Mouse (Mus musculus) adrenal gland, postnatal 25 days (tissue): Measurements from ENCODE around the gene 1190005I06Rik. TPM values are rescaled to one million over a fixed set of nuclear protein-coding genes. Genes with fewer than 3 reads are reported as not detected.
A peak's percentile ranks its signal among the peaks of the same experiment; 100 is the strongest.

Experiments
- DNase-seq: peaks from one replicate; pipeline ENCODE4 v3.0.0; 2021; ENCODE audit warnings: mixed read lengths
- total RNA-seq: library from RNA; stranded (reverse); gene quantifications from 2 replicates; pipeline ENCODE4 v1.2.3, GENCODE M21; 2021

The 1190005I06Rik gene
- total RNA-seq, 1 experiment from 2014 or later = 12.3 TPM

GRCm38 (mm10) chr8:120577821-120578220 is 69.6 kb downstream of the 1190005I06Rik start:
- no peak for DNase-seq

- no peak for DNase-seq
These were observed 71.6 kb downstream of the 1190005I06Rik start for GRCm38 (mm10) chr8:120575801-120576200.

DNA sequence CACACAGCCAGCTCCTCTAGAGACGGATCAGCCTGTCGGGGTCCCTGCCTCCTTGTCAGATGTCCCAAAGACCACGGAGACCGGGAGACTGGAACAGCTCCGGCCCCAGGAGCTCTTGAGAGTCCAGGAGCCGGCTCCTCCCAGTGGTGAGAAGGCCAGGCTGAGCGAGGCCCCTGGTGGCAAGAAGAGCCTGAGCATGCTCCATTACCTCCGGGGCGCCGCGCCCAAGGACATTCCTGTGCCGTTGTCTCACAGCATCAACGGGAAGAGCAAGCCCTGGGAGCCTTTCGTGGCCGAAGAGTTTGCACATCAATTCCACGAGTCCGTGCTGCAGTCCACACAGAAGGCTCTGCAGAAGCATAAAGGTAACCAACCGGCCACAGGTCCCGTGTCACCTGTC is 72.5 kb downstream of the 1190005I06Rik start:
- DNase-seq = peak; percentile 62

DNA sequence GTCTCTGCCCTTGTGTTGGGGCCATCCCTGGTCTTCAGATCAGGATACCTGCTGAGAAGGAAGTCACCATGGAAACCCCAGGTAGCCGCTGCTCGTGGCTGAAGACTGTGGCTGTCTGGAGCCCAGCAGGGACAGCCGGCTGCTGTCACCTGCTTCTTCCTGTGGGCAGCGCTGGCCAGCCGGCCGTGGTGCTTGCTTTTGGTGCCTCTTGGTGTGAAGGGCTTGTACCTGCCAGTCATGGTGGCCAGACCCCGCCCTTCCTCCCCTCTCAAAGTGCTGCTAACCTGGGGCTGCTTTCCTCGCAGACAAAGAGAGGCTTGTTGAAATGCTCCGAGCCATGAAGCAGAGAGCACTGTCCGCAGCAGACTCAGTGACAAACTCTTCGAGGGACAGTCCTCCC is 73.6 kb downstream of the 1190005I06Rik start:
- DNase-seq = no peak

- no peak for DNase-seq
These were observed 74.9 kb downstream of the 1190005I06Rik start for GRCm38 (mm10) chr8:120572534-120572933.

- DNase-seq = no peak
These were observed 75.9 kb downstream of the 1190005I06Rik start for GRCm38 (mm10) chr8:120571561-120571960.

- peak; percentile 76 for DNase-seq
These were observed 77.3 kb downstream of the 1190005I06Rik start for GRCm38 (mm10) chr8:120569939-120570715.

- DNase-seq = no peak
These were observed 78.3 kb downstream of the 1190005I06Rik start for GRCm38 (mm10) chr8:120569123-120569522.

DNA sequence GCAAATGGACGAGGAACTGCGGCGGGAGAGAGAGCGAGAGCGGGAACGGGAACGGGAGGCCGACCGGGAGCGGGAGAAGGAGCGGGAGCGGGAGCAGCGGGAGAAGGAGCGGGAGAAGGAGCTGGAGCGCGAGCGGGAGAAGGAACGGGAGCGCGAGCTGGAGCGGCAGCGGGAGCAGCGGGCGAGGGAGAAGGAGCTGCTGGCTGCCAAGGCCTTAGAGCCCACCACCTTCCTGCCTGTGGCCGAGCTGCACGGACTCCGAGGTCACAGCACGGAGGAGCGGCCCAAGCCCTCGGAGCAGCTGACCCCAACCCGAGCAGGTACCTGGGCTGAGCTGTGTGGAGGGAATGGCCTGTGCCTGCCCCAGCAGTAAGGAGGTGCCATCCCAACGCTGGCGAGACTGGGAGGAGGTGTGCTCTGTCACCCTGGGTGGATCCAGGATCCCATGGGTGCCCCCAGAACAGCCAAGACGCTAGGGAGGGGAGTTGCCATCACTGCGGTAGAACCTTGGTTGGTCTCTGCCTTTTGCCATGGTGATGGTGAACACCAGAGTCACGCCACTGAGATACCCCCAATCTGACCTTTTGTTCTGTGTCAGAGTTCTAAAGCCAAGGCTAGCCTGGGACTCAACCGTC is 79.2 kb downstream of the 1190005I06Rik start:
- DNase-seq = no peak

DNA sequence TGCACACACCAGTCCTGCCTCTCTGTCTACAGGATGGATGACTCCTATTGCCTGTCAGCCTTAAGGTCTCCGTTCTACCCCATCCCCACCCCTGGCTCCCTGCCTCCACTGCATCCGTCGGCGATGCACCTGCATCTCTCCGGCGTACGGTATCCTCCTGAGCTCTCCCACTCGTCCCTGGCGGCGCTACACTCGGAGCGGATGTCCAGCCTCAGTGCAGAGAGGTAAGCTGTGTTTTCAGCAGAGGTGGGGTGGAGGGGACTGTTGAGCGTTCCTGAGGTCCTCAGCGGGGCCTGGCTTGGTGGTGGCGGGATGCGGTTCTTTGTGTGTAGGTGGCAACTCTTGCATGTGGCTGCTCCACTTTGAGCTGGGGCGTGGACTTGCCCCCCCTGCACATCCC is 79.7 kb downstream of the 1190005I06Rik start:
- DNase-seq = no peak

- DNase-seq = no peak
These were observed 80.8 kb downstream of the 1190005I06Rik start for GRCm38 (mm10) chr8:120566681-120567080.

- no peak for DNase-seq
These were observed 82.2 kb downstream of the 1190005I06Rik start for GRCm38 (mm10) chr8:120565151-120565711.

DNA sequence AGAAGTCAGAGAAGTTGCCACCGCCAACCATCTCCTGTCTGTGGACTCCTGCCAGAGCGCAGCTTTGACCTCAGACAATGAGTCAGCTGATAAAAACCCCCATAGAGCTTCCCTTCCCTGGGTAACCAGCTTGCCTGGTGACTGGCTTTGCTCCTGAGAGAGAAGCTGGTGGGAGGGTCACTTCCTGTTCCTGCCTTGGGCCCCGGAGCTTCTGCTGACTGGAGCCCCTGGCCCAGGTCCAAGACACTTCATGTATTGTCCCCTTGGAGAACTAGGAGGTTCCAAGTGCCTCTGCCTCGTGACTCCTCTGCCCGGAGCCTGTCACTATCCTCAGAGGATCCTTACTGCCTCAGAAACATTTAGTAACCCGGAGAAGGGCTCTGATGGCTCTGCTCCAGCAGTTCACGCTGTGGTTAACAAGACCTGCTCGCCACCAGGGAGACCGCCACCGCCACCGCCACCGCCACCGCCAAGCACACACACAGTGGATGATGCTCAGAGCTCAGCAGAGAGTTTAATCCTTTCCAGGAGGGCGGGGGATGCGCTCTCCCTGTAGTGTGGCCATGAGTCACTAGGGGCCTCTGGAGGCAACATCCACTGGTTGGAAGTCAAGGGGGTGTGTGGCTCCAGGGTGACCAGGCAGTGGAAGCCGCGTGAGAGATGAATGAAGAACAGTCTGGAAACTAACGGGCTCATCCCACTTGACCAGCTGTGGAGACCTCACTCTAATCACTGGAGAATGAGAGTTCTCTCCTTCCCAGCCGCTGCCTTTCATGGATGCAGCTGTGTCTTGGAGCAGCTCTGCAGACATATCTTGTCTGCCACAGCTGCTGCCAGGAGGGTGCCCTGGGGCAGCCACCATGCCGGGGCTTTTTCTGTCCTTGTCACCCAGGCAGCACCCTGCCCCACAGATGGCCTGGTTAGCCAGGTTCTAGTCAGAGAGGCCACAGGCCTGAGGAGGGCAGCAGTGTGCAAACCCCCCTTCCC is 83.3 kb downstream of the 1190005I06Rik start:
- DNase-seq = peak; percentile 89

DNA sequence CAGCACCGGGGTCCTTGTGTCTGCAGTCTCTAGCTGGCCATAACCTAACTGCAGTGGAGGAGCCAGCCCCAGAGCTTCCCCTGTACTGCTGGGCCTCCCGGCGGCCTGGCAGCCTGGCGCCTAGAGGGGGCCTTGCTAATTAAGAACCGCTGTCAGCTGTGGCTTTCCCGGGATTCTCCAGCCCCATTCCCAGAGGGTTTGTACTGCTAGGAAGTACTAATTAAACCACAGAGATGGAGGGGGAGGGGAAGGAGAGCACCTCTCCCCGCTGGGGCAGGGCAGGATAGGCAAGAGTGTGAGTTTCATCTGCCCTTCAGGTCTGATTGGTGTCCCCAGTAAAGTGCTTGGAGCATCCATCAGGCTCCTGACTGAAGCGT is 84.1 kb downstream of the 1190005I06Rik start:
- no peak for DNase-seq

GRCm38 (mm10) chr8:120562680-120563347 is 84.6 kb downstream of the 1190005I06Rik start:
- DNase-seq = no peak

- DNase-seq = no peak
These were observed 85.6 kb downstream of the 1190005I06Rik start for GRCm38 (mm10) chr8:120561539-120562435.

DNA sequence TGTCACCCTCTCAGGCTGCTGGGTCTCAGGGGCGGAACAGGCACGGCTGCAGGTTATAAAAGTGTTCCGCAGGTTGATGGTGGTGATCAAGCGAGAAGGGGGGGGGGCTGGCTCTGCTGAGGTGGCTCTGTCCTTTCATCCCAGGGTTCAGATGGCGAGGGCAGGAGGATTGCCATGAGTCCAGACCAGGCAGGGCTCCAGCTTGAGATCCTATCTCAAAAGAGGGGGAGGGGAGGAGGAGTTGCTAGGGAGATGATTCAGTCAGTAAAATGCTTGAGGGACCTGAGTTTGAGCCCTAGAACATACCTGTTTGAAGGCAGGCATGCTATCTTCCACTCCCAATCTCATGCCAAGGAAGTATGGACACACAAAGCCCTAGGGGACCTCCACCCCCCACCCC is 86.9 kb downstream of the 1190005I06Rik start:
- no peak for DNase-seq

DNA sequence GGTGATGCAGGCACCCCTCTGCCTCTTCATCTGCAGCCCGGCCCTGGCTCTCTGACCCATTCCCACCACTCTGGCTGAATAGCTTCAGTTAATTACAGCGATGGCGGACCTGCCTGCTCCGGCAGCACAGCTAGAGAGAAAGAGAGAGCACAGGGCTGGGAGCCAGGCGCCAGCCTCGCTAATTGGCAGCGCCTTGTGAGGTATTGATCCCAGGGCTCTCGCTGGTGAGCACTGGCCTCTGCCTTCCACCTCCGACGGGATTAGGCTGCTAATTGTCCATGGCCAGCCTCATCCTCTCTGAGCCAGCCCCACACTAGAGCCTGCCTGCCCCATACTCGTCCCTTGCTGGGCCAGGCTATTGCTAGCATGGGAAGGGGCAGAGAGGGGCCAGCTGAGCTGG is 87.8 kb downstream of the 1190005I06Rik start:
- DNase-seq = no peak
